Mouse (Mus musculus): ENCODE measurements around the gene Pkp1. TPM values are rescaled to one million over a fixed set of nuclear protein-coding genes. Genes with fewer than 3 reads are reported as not detected.
A peak's percentile ranks its signal among the peaks of the same experiment; 100 is the strongest.

The Pkp1 gene
- polyA plus RNA-seq, 1 experiment from 2014 or later: 14.7 TPM

DNA sequence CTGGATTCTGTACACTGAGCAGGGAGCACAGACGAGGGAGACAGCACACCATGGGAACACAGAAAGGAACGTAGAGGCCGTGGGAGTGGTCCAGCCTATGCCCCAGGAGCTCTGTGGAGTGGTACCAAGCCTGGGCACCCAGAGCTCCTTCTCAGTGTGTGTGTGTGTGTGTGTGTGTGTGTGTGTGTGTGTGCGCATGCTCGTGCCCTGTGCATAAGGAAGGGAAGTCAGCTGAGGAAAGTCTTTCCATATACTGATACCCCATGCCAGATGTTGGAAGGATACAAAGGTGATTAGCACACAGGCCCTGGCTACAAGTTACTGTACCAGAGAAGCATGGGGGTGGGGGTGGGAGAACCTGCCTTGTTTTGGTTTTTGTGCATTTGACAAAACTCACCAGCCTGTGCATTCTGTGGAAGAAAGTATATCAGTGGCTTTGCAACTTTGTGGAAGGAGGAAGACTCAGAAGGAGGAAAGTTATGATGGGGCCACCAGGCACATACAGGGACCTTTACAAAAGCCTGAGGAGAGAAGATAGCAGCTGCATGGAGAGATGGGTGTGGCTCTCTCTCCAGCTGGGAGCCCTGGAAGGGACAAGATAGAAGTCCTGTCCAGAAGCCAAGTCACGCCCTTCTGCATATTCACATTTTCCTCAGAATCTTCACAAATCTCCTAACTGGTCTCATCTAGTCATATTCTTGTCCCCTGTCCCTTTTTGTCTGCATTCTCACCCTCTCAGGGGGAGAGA, 22.4 kb upstream of the Pkp1 start:
- no peaks in the 10 kb centered on the region; the same call in 1 of the 2 replicates for H3K4me1 ChIP-seq
- H3K27me3 ChIP-seq: peaks cover 16% of the 10 kb centered on the region
- H3K36me3 ChIP-seq: no peaks in the 10 kb centered on the region
- 64% methylated on average over 6 of the region's 6 CpGs for WGBS
- no peak overlapping the region for H3K4me3 ChIP-seq
- ATAC-seq (ENCODE audit: insufficient number of reproducible peaks, insufficient read depth, low FRiP score, low TSS enrichment, low read depth): no peak
- no peak overlapping the region for H3K4me2 ChIP-seq
- H3K9me3 ChIP-seq: no peaks in the 10 kb centered on the region
- H3K9ac ChIP-seq: no peak overlapping the region
- H3K27ac ChIP-seq: no peak overlapping the region

DNA sequence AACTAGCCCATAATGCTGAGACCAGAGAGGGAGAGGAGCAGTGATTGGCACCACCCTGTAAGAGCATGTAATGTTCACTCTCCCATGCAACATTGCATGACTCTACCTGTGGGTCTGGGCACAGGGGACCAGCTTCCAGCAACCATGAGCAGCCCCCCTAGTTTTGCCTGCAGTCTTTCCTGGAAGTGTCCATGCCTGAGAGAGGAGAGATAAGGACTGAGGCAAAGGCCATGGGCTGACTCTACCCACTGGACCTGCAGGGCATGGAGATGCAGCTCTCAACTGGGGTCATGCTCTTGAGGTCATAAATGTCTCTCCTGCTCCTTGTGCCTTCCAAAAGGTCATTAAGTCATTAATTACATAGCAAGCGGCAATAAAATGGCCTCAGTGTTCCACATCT, 17.1 kb upstream of the Pkp1 start:
- 64% methylated on average over 1 of the region's 1 CpGs for WGBS

DNA sequence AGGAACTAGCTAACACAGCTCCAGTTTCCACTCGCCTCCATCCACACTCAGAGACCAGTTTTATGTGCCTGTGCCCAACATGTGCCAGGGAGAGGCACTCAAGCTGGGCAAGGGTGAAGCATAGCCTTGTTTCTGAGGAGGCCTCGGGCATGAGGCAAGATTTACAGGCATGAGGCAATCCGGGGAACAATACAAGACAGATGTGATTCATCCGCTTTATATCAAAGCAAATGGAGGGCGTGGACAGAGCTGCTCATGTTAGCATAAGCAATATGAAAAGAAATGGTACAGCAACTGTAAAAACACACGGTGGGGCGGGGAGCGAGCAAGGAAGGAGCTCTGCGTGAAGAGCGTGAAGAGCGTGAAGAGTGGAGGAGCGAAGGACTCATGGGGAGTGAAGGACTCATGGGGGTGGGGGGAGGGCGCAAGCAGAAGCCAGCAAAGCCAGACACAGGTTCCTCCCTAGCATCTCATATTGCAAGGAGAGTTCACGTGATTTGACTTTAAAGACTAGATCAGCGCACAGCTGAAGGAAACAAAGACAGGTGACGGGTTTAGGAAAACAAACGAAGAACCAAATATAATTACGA, 14.8 kb upstream of the Pkp1 start:
- no peak for ATAC-seq (ENCODE audit: insufficient number of reproducible peaks, insufficient read depth, low FRiP score, low TSS enrichment, low read depth)
- no peaks in the 10 kb centered on the region for H3K36me3 ChIP-seq
- WGBS: 57% methylated on average over 18 of the region's 18 CpGs

More for the DNA sequence above, 17.1 kb upstream of the Pkp1 start:
- H3K27me3 ChIP-seq: peaks cover 2% of the 10 kb centered on the region; the same call in 1 of the 2 replicates
- no peak for ATAC-seq (ENCODE audit: insufficient number of reproducible peaks, insufficient read depth, low FRiP score, low TSS enrichment, low read depth)
- no peak overlapping the region for H3K27ac ChIP-seq
- H3K4me3 ChIP-seq: no peak overlapping the region
- H3K9ac ChIP-seq: no peak overlapping the region
- peaks cover 6% of the 10 kb centered on the region; the same call in 1 of the 2 replicates for H3K4me1 ChIP-seq
- H3K9me3 ChIP-seq: 0 out of 2 replicates have a peak, but pooled peaks cover 3% of the 10 kb centered on the region
- H3K36me3 ChIP-seq: no peaks in the 10 kb centered on the region
- H3K4me2 ChIP-seq: no peak overlapping the region

DNA sequence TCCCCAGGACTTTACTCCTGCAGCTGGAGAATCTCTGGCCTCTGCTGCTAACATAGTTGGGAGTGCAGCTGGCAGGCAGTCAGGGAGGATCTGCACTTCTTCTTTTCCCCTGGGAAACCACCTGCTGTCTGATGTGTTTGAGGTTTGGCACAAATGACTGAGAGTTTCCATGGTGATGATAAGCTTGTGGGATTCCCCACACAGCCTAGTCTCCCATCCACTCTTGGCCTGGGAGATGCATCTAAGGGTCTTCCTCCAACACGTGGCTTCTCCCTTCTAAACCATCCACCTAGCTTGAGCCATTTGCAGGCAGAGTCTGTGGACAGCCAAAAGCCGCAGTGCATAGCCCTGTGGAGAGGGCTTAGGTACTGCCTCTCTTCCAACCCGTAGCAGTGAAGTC, 10.9 kb upstream of the Pkp1 start:
- peak; percentile 58; the same call in 1 of the 2 replicates for ATAC-seq (ENCODE audit: insufficient number of reproducible peaks, insufficient read depth, low FRiP score, low TSS enrichment, low read depth)

More for the DNA sequence above, 14.8 kb upstream of the Pkp1 start:
- 0 out of 2 replicates have a peak, but pooled peaks cover 3% of the 10 kb centered on the region for H3K9me3 ChIP-seq
- no peaks in the 10 kb centered on the region; the same call in 1 of the 2 replicates for H3K27me3 ChIP-seq
- peaks cover 9% of the 10 kb centered on the region; the same call in 1 of the 2 replicates for H3K4me1 ChIP-seq
- no peak overlapping the region for H3K9ac ChIP-seq
- H3K27ac ChIP-seq: no peak overlapping the region
- H3K4me2 ChIP-seq: no peak overlapping the region
- no peak overlapping the region for H3K4me3 ChIP-seq

DNA sequence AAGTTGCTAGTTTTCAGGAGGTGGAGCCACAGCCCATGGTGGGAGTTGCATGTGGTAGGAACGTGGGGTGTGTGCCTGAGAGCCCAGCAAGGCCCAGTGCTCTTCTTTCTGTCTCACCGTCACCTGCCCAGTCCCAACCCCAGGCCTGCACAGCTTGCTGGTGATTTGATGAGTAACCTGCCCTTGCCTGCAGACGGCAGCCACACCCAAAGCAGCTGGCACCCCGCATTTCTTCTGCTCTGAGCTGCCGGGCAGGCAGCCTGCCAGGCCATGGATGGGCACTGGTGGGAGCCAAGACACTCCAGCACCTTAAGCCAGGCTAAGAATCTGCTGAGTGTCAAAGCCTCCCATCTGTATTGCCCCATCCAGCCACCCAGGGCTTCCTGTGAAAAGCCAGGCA, 6.8 kb upstream of the Pkp1 start:
- H3K9me3 ChIP-seq: no peaks in the 10 kb centered on the region
- no peak overlapping the region for H3K4me3 ChIP-seq
- 65% methylated on average over 5 of the region's 5 CpGs for WGBS
- no peaks in the 10 kb centered on the region for H3K36me3 ChIP-seq
- no peak for ATAC-seq (ENCODE audit: insufficient number of reproducible peaks, insufficient read depth, low FRiP score, low TSS enrichment, low read depth)
- H3K27ac ChIP-seq: no peak overlapping the region
- peaks cover 36% of the 10 kb centered on the region for H3K27me3 ChIP-seq
- H3K9ac ChIP-seq: no peak overlapping the region
- 0 out of 2 replicates have a peak, but pooled peaks cover 5% of the 10 kb centered on the region for H3K4me1 ChIP-seq
- no peak overlapping the region for H3K4me2 ChIP-seq

More for the DNA sequence above, 10.9 kb upstream of the Pkp1 start:
- WGBS: 38% methylated on average over 3 of the region's 3 CpGs
- no peak overlapping the region for H3K4me2 ChIP-seq
- H3K36me3 ChIP-seq: no peaks in the 10 kb centered on the region
- H3K4me1 ChIP-seq: peaks cover 11% of the 10 kb centered on the region; the same call in 1 of the 2 replicates
- H3K9me3 ChIP-seq: 0 out of 2 replicates have a peak, but pooled peaks cover 3% of the 10 kb centered on the region
- no peak overlapping the region for H3K4me3 ChIP-seq
- H3K27ac ChIP-seq: 0 out of 2 replicates have a peak overlapping the region, but pooled peaks have one; percentile 0
- H3K9ac ChIP-seq: no peak overlapping the region
- peaks cover 4% of the 10 kb centered on the region for H3K27me3 ChIP-seq

DNA sequence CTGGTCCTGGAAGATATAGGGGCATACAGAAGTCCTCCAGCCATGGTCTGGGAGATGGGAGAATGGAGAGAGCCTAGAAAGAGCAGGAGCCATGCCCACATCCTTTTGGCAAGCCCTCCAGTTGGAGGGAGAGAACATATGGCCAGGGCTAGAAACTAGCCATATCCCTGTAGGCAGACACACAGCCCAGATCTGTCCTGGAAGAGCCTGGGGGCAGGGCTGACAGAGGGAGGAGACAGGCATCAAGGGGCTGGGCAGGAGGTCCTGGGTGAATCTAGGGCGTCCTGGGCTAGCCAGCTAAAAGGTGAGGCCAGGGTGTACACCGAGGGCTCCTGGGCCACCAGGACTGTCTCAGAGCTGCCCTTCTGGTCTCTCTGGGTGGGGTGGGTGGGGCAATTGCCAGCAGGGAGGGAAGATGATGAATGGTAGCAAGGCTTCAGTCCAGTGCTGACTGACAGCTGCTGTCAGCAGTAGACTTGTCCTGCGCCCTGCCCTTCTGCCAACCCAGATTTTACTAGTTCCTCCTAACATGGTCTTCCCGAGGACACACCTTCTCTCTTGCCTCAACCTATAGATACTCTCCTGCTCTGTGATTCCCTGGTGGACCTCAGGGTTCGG, 5.5 kb upstream of the Pkp1 start:
- WGBS: 69% methylated on average over 5 of the region's 5 CpGs
- Histone ChIP-seq H3K36me3 (no peaks in the 10 kb centered on the region), H3K27me3 (peaks cover 50% of the 10 kb centered on the region), H3K4me2 (no peak overlapping the region), H3K4me3 (no peak overlapping the region), H3K9ac (no peak overlapping the region), H3K27ac (no peak overlapping the region), H3K9me3 (no peaks in the 10 kb centered on the region), H3K4me1 (0 out of 2 replicates have a peak, but pooled peaks cover 5% of the 10 kb centered on the region)
- 0 out of 2 replicates have a peak, but pooled peaks have one; percentile 38 for ATAC-seq (ENCODE audit: insufficient number of reproducible peaks, insufficient read depth, low FRiP score, low TSS enrichment, low read depth)

DNA sequence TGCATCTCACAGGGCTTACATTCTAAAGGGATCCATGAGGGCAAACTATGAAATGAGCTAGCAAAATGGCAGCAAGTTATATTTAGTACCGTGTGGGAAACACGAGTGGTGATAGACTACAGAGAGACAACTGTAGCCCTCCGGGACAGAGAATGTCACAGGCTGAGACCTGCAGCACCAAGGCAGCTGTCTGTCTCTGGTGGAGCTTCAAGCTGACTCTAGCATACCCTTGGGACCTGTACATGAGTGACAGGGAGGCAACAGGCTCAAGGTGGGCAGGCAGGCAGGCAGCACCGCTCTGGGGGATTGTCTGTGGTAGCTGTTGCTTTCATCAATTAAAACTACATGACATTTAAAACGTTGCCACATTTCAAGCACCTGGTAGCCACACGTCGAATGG, 4.2 kb upstream of the Pkp1 start:
- no peaks in the 10 kb centered on the region for H3K36me3 ChIP-seq
- WGBS: 59% methylated on average over 7 of the region's 7 CpGs
- H3K4me1 ChIP-seq: peaks cover 11% of the 10 kb centered on the region; the same call in 1 of the 2 replicates
- no peak overlapping the region for H3K4me2 ChIP-seq
- H3K27ac ChIP-seq: no peak overlapping the region
- no peaks in the 10 kb centered on the region for H3K9me3 ChIP-seq
- H3K27me3 ChIP-seq: peaks cover 63% of the 10 kb centered on the region
- H3K9ac ChIP-seq: no peak overlapping the region
- ATAC-seq (ENCODE audit: insufficient number of reproducible peaks, insufficient read depth, low FRiP score, low TSS enrichment, low read depth): no peak
- H3K4me3 ChIP-seq: no peak overlapping the region

DNA sequence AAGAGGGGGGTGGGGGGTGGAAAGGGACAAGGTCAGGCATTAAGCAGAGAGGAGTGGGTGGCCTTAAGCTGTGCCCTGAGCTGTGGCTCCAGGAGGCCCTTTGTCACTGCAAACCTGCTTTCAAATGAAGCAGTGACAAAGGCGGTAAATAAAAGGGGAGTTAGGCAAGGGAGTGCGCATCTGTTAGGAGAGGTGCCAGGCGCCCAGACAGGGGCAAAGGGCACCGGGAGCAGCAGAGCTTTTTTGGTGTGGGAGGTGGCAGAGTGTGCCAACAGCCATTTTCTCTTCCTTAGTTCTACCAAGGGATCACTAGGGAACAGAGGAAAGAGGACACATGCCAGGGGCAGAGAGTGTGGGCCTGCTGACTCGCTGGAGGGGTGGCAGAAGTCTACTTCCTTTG, 1.8 kb downstream of the Pkp1 start:
- Histone ChIP-seq H3K4me1 (peaks cover 11% of the 10 kb centered on the region; the same call in 1 of the 2 replicates), H3K9ac (no peak overlapping the region), H3K9me3 (no peaks in the 10 kb centered on the region), H3K27me3 (peaks cover 80% of the 10 kb centered on the region), H3K36me3 (no peaks in the 10 kb centered on the region), H3K27ac (no peak overlapping the region), H3K4me2 (peak overlapping the region; percentile 71), H3K4me3 (0 out of 2 replicates have a peak overlapping the region, but pooled peaks have one; percentile 10)
- ATAC-seq (ENCODE audit: insufficient number of reproducible peaks, insufficient read depth, low FRiP score, low TSS enrichment, low read depth): no peak
- WGBS: 8% methylated on average over 5 of the region's 5 CpGs

DNA sequence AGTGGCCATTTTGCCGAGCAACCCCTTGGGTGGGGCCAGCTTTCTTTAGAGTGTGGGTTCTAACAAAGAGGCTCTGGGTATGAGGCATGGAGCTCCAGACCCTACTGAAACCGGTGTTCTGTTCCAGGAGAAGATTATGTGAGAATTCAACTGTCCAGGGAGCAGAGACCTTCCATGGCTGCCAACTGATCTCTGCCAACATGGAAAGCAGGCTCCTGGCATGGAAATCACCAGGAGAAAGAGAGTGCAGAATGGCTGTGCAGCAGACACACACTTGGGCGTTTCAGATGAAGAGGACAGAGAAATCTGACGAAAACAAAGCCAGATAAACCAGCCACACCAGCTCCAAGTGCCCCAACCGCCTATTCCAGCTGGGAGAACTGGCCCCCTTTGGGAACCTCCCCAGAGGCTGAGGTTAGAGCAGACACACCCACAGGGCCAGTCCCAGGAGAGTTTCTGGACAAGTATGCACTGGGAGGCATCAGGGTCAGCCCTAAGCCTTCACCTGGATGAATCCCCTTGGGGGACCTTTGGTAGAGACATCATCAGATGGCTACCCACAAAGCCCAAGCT, 2.4 kb downstream of the Pkp1 start:
- 24% methylated on average over 5 of the region's 5 CpGs for WGBS
- Histone ChIP-seq H3K9ac (no peak overlapping the region), H3K4me2 (peak overlapping the region; percentile 24), H3K9me3 (no peaks in the 10 kb centered on the region), H3K4me3 (no peak overlapping the region), H3K27ac (no peak overlapping the region), H3K27me3 (peaks cover 75% of the 10 kb centered on the region), H3K36me3 (no peaks in the 10 kb centered on the region), H3K4me1 (peaks cover 11% of the 10 kb centered on the region; the same call in 1 of the 2 replicates)
- ATAC-seq (ENCODE audit: insufficient number of reproducible peaks, insufficient read depth, low FRiP score, low TSS enrichment, low read depth): no peak

DNA sequence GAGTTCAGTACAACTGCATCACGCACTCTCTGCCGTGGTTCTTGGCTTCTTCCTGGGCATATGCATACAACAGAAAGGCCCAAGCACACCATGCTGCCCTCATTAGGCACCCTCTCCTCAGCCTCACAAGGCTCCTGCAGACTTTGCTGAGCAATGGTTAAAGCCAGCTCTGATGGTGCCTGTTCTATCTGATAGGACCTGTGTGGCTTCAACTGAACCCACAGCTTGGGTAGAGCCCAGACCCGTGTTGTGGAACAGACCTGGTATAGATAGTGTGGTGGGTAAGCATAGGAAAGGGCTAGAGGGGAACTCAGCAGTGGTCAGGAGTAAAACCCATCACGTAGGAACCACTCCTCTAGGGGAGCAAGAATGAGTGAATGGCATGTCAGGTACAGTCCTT, 5.3 kb downstream of the Pkp1 start:
- no peak overlapping the region for H3K9ac ChIP-seq
- H3K9me3 ChIP-seq: no peaks in the 10 kb centered on the region
- no peak overlapping the region for H3K27ac ChIP-seq
- no peak overlapping the region for H3K4me3 ChIP-seq
- H3K27me3 ChIP-seq: peaks cover 68% of the 10 kb centered on the region
- H3K4me2 ChIP-seq: no peak overlapping the region
- H3K36me3 ChIP-seq: no peaks in the 10 kb centered on the region
- ATAC-seq (ENCODE audit: insufficient number of reproducible peaks, insufficient read depth, low FRiP score, low TSS enrichment, low read depth): no peak
- peaks cover 4% of the 10 kb centered on the region; the same call in 1 of the 2 replicates for H3K4me1 ChIP-seq
- WGBS: 73% methylated on average over 4 of the region's 4 CpGs

DNA sequence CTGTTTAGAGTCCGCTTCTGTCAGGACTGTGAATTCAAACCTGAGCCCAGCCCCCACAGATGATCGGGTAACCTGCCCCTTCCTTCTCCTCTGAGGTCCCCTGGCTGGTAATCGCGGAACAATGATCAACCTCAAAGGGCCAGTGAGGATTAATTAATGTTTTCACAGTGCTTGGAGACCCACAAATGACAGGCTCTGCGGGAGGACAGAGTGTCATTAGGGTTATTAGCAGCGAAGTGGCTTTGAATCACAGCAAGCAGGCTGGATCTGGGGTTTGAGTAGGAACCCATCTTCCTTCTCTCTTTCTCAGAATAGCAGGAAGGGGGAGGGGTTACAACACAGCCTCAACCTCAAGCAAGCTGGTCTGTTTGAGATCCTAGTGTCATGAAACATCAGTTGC, 9.6 kb downstream of the Pkp1 start:
- no peaks in the 10 kb centered on the region for H3K36me3 ChIP-seq
- peaks cover 15% of the 10 kb centered on the region for H3K4me1 ChIP-seq
- H3K4me2 ChIP-seq: no peak overlapping the region
- no peak overlapping the region for H3K4me3 ChIP-seq
- H3K27me3 ChIP-seq: peaks cover 29% of the 10 kb centered on the region
- ATAC-seq (ENCODE audit: insufficient number of reproducible peaks, insufficient read depth, low FRiP score, low TSS enrichment, low read depth): no peak
- no peaks in the 10 kb centered on the region for H3K9me3 ChIP-seq
- WGBS: 23% methylated on average over 6 of the region's 6 CpGs
- H3K27ac ChIP-seq: no peak overlapping the region
- no peak overlapping the region for H3K9ac ChIP-seq
